Mouse (Mus musculus): ENCODE measurements around the gene Kcnj9. TPM values are rescaled to one million over a fixed set of nuclear protein-coding genes. Genes with fewer than 3 reads are reported as not detected.

Gene Kcnj9
- polyA plus RNA-seq, 1 experiment from 2014 or later: 0.05 TPM

DNA sequence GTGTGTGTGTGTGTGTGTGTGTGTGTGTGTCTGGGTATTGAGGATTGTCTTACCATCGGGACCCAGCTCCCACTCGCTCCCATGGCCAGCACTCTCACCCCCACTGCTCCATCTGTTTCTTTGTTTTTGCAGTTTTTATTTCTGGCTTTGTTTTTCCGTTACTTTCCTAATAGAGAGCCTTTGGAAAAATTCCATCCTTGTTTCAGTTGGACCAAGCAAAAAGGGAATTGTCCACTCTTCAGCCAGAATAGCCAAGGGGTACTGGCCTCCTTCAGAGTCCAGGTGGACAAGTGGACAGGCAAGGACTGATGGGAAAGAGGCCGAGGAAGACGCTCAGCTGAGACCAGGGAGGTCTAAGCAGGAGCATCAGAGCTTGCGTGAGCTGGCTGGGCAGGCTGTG, 22.2 kb downstream of the Kcnj9 start:
- 0 out of 2 replicates have a peak, but pooled peaks cover 6% of the 10 kb centered on the region for H3K4me1 ChIP-seq (replicated peaks; ENCODE audit: control insufficient read depth, insufficient read depth, low read length)
- H3K36me3 ChIP-seq (ENCODE audit: control insufficient read depth, insufficient read depth): no peaks in the 10 kb centered on the region
- no peak overlapping the region for H3K4me3 ChIP-seq (ENCODE audit: low read depth, low read length)
- no peaks in the 10 kb centered on the region for H3K27me3 ChIP-seq (replicated peaks; ENCODE audit: control insufficient read depth, insufficient read depth, low read length)
- H3K9me3 ChIP-seq (ENCODE audit: control insufficient read depth): no peaks in the 10 kb centered on the region
- no peak overlapping the region for H3K27ac ChIP-seq (ENCODE audit: low read depth, low read length)
- no peak for ATAC-seq
- no peak for TF ChIP-seq CTCF (IDR thresholded peaks at IDR 0.05; ENCODE audit: low read depth)
- WGBS: 82% methylated on average over 6 of the region's 6 CpGs
- H3K4me2 ChIP-seq (replicated peaks; ENCODE audit: low read depth): no peak overlapping the region
- no peak overlapping the region for H3K9ac ChIP-seq (ENCODE audit: low read depth, low read length)

DNA sequence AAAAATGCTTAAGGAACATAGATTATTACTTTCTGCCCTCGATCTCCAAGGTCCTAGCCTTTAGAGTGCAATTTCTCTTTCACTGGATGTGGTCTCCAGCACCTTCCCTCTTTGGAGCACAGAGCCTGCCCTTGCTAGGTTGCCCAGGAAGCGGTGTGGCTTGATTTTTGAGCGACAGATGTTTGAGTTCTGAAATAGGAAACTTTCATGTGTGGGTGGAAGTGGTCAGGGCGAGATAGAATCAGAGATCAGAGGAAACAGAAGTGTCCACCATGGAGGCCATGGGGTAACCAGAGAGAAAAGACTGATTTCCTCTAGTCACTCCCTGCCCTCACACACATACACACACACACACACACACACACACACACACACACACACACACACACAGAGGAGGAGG, 22.9 kb downstream of the Kcnj9 start:
- no peak overlapping the region for H3K4me3 ChIP-seq (ENCODE audit: low read depth, low read length)
- 78% methylated on average over 4 of the region's 4 CpGs for WGBS

DNA sequence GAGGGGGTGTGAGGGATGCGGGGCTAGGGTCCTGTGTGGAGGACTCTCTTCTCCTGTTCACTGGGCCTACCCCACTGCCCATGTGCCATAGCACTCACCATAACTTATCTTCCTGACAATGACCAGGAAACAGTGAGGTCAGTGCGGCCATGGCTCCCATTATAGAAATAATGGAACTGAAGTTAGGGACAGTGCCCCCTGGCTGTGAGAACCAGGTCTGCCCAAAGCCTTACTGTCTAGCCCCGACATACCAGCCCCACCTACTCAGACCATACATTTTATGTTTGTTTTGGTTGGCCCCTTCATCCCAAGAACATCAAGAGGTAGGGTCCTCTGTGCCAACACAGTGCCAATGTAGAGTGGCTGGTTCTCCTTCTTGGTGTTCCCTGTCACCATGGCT, 23.5 kb downstream of the Kcnj9 start:
- no peak for ATAC-seq
- Histone ChIP-seq H3K9me3 (ENCODE audit: control insufficient read depth) (no peaks in the 10 kb centered on the region), H3K4me3 (ENCODE audit: low read depth, low read length) (no peak overlapping the region), H3K27ac (ENCODE audit: low read depth, low read length) (no peak overlapping the region), H3K4me1 (replicated peaks; ENCODE audit: control insufficient read depth, insufficient read depth, low read length) (0 out of 2 replicates have a peak, but pooled peaks cover 3% of the 10 kb centered on the region), H3K27me3 (replicated peaks; ENCODE audit: control insufficient read depth, insufficient read depth, low read length) (no peaks in the 10 kb centered on the region), H3K9ac (ENCODE audit: low read depth, low read length) (no peak overlapping the region), H3K36me3 (ENCODE audit: control insufficient read depth, insufficient read depth) (no peaks in the 10 kb centered on the region), H3K4me2 (replicated peaks; ENCODE audit: low read depth) (no peak overlapping the region)
- TF ChIP-seq CTCF (IDR thresholded peaks at IDR 0.05; ENCODE audit: low read depth): peak; percentile 54
- WGBS: 86% methylated on average over 3 of the region's 3 CpGs

More for the DNA sequence above, 22.9 kb downstream of the Kcnj9 start:
- Histone ChIP-seq H3K9ac (ENCODE audit: low read depth, low read length) (no peak overlapping the region), H3K4me2 (replicated peaks; ENCODE audit: low read depth) (no peak overlapping the region), H3K27me3 (replicated peaks; ENCODE audit: control insufficient read depth, insufficient read depth, low read length) (no peaks in the 10 kb centered on the region), H3K36me3 (ENCODE audit: control insufficient read depth, insufficient read depth) (no peaks in the 10 kb centered on the region), H3K4me1 (replicated peaks; ENCODE audit: control insufficient read depth, insufficient read depth, low read length) (0 out of 2 replicates have a peak, but pooled peaks cover 6% of the 10 kb centered on the region), H3K9me3 (ENCODE audit: control insufficient read depth) (no peaks in the 10 kb centered on the region), H3K27ac (ENCODE audit: low read depth, low read length) (no peak overlapping the region)
- ATAC-seq: no peak
- no peak for TF ChIP-seq CTCF (IDR thresholded peaks at IDR 0.05; ENCODE audit: low read depth)

DNA sequence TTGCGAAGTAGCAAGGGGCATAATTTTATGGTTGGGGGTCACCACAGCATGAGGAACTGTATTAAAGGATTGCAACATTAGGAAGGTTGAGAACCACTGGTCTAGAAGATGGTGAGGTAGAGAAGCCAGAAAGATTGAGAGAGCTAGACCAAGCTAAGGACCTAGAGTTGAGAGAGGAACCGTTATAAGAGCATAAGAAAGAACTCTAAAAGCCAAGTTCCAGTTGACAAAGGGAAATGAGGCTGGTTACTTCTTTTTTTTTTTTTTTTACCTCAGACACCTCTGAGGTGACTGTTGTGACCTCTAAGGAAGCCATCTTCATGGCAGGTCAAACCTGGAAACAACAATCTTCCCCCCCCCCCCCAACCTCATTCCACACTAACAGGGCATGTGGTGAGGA, 24.0 kb downstream of the Kcnj9 start:
- H3K4me2 ChIP-seq (replicated peaks; ENCODE audit: low read depth): no peak overlapping the region
- ATAC-seq: no peak
- H3K9ac ChIP-seq (ENCODE audit: low read depth, low read length): no peak overlapping the region
- H3K4me1 ChIP-seq (replicated peaks; ENCODE audit: control insufficient read depth, insufficient read depth, low read length): 0 out of 2 replicates have a peak, but pooled peaks cover under 1% of the 10 kb centered on the region
- H3K9me3 ChIP-seq (ENCODE audit: control insufficient read depth): no peaks in the 10 kb centered on the region
- no peaks in the 10 kb centered on the region for H3K36me3 ChIP-seq (ENCODE audit: control insufficient read depth, insufficient read depth)
- WGBS: 84% methylated on average over 2 of the region's 2 CpGs
- no peaks in the 10 kb centered on the region for H3K27me3 ChIP-seq (replicated peaks; ENCODE audit: control insufficient read depth, insufficient read depth, low read length)
- no peak overlapping the region for H3K27ac ChIP-seq (ENCODE audit: low read depth, low read length)
- no peak overlapping the region for H3K4me3 ChIP-seq (ENCODE audit: low read depth, low read length)
- no peak for TF ChIP-seq CTCF (IDR thresholded peaks at IDR 0.05; ENCODE audit: low read depth)

DNA sequence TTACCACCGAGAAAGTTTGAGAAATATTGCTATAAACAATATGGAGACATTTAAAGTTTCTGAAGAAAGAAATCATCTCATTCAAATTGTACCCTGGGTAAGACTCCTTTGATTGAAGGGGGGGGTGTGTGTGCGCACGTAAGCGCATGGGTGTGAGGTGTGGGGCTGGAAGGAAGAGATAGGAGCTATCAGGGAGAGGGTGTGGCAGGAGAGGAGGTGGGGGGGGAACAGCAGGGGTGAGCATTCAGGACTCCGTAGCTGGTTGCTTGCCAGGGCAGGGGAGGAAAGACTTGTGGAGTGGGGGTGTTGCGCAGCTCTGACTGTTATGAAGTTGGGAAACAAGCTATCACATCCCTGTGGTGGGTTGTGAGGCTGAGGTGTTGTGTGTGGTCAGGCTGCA, 24.7 kb downstream of the Kcnj9 start:
- H3K36me3 ChIP-seq (ENCODE audit: control insufficient read depth, insufficient read depth): no peaks in the 10 kb centered on the region
- no peak overlapping the region for H3K4me2 ChIP-seq (replicated peaks; ENCODE audit: low read depth)
- no peak for TF ChIP-seq CTCF (IDR thresholded peaks at IDR 0.05; ENCODE audit: low read depth)
- no peak overlapping the region for H3K4me3 ChIP-seq (ENCODE audit: low read depth, low read length)
- ATAC-seq: no peak
- WGBS: 53% methylated on average over 6 of the region's 6 CpGs
- H3K27ac ChIP-seq (ENCODE audit: low read depth, low read length): no peak overlapping the region
- no peak overlapping the region for H3K9ac ChIP-seq (ENCODE audit: low read depth, low read length)
- H3K27me3 ChIP-seq (replicated peaks; ENCODE audit: control insufficient read depth, insufficient read depth, low read length): no peaks in the 10 kb centered on the region
- no peaks in the 10 kb centered on the region for H3K4me1 ChIP-seq (replicated peaks; ENCODE audit: control insufficient read depth, insufficient read depth, low read length)
- H3K9me3 ChIP-seq (ENCODE audit: control insufficient read depth): no peaks in the 10 kb centered on the region

GRCm38 (mm10) chr1:172302851-172303250, 26.3 kb downstream of the Kcnj9 start:
- no peaks in the 10 kb centered on the region for H3K4me1 ChIP-seq (replicated peaks; ENCODE audit: control insufficient read depth, insufficient read depth, low read length)
- ATAC-seq: no peak
- H3K27me3 ChIP-seq (replicated peaks; ENCODE audit: control insufficient read depth, insufficient read depth, low read length): peaks cover 6% of the 10 kb centered on the region; the same call in 1 of the 2 replicates
- no peak overlapping the region for H3K27ac ChIP-seq (ENCODE audit: low read depth, low read length)
- TF ChIP-seq CTCF (IDR thresholded peaks at IDR 0.05; ENCODE audit: low read depth): no peak
- no peak overlapping the region for H3K9ac ChIP-seq (ENCODE audit: low read depth, low read length)
- H3K9me3 ChIP-seq (ENCODE audit: control insufficient read depth): no peaks in the 10 kb centered on the region
- H3K4me3 ChIP-seq (ENCODE audit: low read depth, low read length): no peak overlapping the region
- no peaks in the 10 kb centered on the region for H3K36me3 ChIP-seq (ENCODE audit: control insufficient read depth, insufficient read depth)
- no peak overlapping the region for H3K4me2 ChIP-seq (replicated peaks; ENCODE audit: low read depth)
- WGBS: 49% methylated on average over 6 of the region's 6 CpGs

DNA sequence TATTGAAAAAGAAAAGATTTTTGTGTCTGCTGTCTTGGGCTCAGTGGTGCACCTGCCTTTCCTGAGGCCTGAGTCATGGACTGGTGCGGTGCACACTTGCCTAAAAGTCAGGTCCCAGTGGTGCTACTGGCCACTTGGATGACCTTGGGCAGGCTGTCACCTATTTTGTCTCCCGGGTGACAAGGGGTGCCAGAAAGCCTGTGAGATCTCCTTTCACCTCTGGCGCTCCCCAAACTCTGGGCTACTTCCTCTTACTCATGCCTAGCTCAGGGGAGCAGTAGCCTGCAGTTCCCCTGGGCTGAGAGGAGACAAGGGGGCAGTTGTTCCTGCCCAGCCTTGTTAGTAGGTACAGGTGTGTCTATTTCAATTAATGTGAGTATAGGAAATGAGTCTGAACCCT, 26.8 kb downstream of the Kcnj9 start:
- no peak for TF ChIP-seq CTCF (IDR thresholded peaks at IDR 0.05; ENCODE audit: low read depth)
- no peaks in the 10 kb centered on the region for H3K36me3 ChIP-seq (ENCODE audit: control insufficient read depth, insufficient read depth)
- WGBS: 69% methylated on average over 3 of the region's 3 CpGs
- H3K4me1 ChIP-seq (replicated peaks; ENCODE audit: control insufficient read depth, insufficient read depth, low read length): no peaks in the 10 kb centered on the region
- no peak overlapping the region for H3K4me3 ChIP-seq (ENCODE audit: low read depth, low read length)
- H3K9ac ChIP-seq (ENCODE audit: low read depth, low read length): no peak overlapping the region
- no peak for ATAC-seq
- H3K27ac ChIP-seq (ENCODE audit: low read depth, low read length): no peak overlapping the region
- peaks cover 10% of the 10 kb centered on the region; the same call in 1 of the 2 replicates for H3K27me3 ChIP-seq (replicated peaks; ENCODE audit: control insufficient read depth, insufficient read depth, low read length)
- no peak overlapping the region for H3K4me2 ChIP-seq (replicated peaks; ENCODE audit: low read depth)
- H3K9me3 ChIP-seq (ENCODE audit: control insufficient read depth): no peaks in the 10 kb centered on the region

Data from intestine, postnatal 0 days (tissue).